Mouse (Mus musculus) ES-Bruce4 (cell line): ENCODE results near the gene Gm2a.

Experiments used
- CTCF ChIP-seq: IDR thresholded peaks from one replicate; pipeline ENCODE4 v1.8.1; 2011; ENCODE audit warnings: low read depth, low read length
- EP300 ChIP-seq: IDR thresholded peaks from 2 replicates; pipeline ENCODE4 v1.6.1; 2011; ENCODE audit warnings: low read depth, low read length; ENCODE audit not compliant: insufficient read depth
- POLR2A ChIP-seq: IDR thresholded peaks from one replicate; pipeline ENCODE4 v1.8.1; 2011; ENCODE audit warnings: low read length; ENCODE audit not compliant: insufficient read depth

DNA sequence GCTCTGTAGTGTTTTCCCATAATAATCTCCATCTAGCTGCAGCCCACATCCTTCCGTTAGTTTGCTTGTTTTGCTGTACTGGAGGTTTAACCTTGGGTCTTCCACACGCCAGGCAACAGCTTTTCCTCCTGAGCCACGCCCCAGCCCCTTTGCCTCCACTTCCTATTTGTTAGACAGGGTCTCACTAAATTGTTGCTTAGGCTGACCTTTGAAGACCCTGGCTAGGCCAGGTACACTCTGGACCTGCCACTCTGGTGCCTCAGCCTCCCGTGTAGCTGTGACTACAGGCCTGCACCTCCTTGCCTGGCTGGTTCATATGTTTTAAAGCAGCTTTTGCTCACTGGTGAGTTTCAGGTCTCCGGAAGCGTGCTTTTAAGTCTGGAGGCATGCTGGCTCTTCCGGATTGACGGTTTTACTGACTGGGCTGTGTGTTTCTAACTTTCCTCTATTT is 22.9 kb downstream of the Gm2a start:
- no peak for TF ChIP-seq CTCF
- TF ChIP-seq EP300: no peak
- no peak for TF ChIP-seq POLR2A
